Mouse (Mus musculus): ENCODE results near the gene Ezr.

Ezr gene

GRCm38 (mm10) chr17:6782611-6783005, at the start of gene Ezr:
Gene Ezr, minus strand, starts transcription at chr17:6782784.
- DNase-seq (ENCODE audit: low spot score in 2 of 2), result peak; percentile 50 to 62

GRCm38 (mm10) chr17:6830004-6830592, 47.5 kb upstream of the Ezr start:
- DNase-seq (ENCODE audit: low spot score in 2 of 2), result no peak

- DNase-seq (ENCODE audit: low spot score in 2 of 2), result no peak
Observed at GRCm38 (mm10) chr17:6828531-6829150, 46.1 kb upstream of the Ezr start.

GRCm38 (mm10) chr17:6827740-6828461, 45.3 kb upstream of the Ezr start:
- peak; percentile 90 to 93 for DNase-seq (ENCODE audit: low spot score in 2 of 2)

GRCm38 (mm10) chr17:6827159-6827733, 44.7 kb upstream of the Ezr start:
- DNase-seq (ENCODE audit: low spot score in 2 of 2), result peak in 1 of 2 experiments; percentile 34

- no peak for DNase-seq (ENCODE audit: low spot score in 2 of 2)
Observed at GRCm38 (mm10) chr17:6816796-6817195, 34.2 kb upstream of the Ezr start.

GRCm38 (mm10) chr17:6816151-6816550, 33.6 kb upstream of the Ezr start:
- no peak for DNase-seq (ENCODE audit: low spot score in 2 of 2)

GRCm38 (mm10) chr17:6814656-6815055, 32.1 kb upstream of the Ezr start:
- no peak for DNase-seq (ENCODE audit: low spot score in 2 of 2)

GRCm38 (mm10) chr17:6812851-6813191, 30.2 kb upstream of the Ezr start:
- no peak for DNase-seq (ENCODE audit: low spot score in 2 of 2)

GRCm38 (mm10) chr17:6811931-6812850, 29.6 kb upstream of the Ezr start:
- DNase-seq (ENCODE audit: low spot score in 2 of 2), result no peak

- DNase-seq (ENCODE audit: low spot score in 2 of 2), result no peak
Observed at GRCm38 (mm10) chr17:6809331-6809730, 26.7 kb upstream of the Ezr start.

GRCm38 (mm10) chr17:6808521-6809165, 26.1 kb upstream of the Ezr start:
- DNase-seq (ENCODE audit: low spot score in 2 of 2), result peak; percentile 16 to 27

GRCm38 (mm10) chr17:6807827-6808520, 25.4 kb upstream of the Ezr start:
- DNase-seq (ENCODE audit: low spot score in 2 of 2), result no peak

GRCm38 (mm10) chr17:6804853-6805543, 22.4 kb upstream of the Ezr start:
- no peak for DNase-seq (ENCODE audit: low spot score in 2 of 2)

- DNase-seq (ENCODE audit: low spot score in 2 of 2), result no peak
Observed at GRCm38 (mm10) chr17:6804111-6804510, 21.5 kb upstream of the Ezr start.

GRCm38 (mm10) chr17:6803614-6804013, 21.0 kb upstream of the Ezr start:
- DNase-seq (ENCODE audit: low spot score in 2 of 2), result no peak

- no peak for DNase-seq (ENCODE audit: low spot score in 2 of 2)
Observed at GRCm38 (mm10) chr17:6798392-6799061, 15.9 kb upstream of the Ezr start.

GRCm38 (mm10) chr17:6797471-6797870, 14.9 kb upstream of the Ezr start:
- no peak for DNase-seq (ENCODE audit: low spot score in 2 of 2)

GRCm38 (mm10) chr17:6794160-6794751, 11.7 kb upstream of the Ezr start:
- DNase-seq (ENCODE audit: low spot score in 2 of 2), result no peak

Data from right cerebral cortex, postnatal 36 days (tissue).